Mouse (Mus musculus): Measurements from ENCODE around the gene Slc26a3.

DNA sequence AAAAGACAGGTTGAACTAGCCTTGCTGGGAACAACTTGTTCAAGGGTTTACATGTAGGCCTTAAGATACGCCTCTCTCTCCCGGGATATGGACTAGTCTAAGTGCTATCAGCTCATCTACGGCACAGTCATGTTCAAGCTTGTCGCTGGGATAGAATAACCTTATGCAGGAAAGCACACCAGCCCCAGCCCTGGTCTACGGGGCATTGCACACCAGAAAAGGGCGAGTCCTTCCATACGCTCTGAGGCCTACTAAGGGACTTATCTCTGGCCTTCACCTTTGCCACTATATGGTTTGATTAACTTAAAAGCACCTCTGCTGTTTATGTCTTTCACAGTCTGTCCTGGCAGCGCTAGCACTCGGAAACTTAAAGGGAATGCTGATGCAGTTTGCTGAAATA, 70.7 kb downstream of the Slc26a3 start:
- TF ChIP-seq POLR2A (IDR thresholded peaks at IDR 0.05; ENCODE audit: insufficient read length, low read depth) (no peak), MYOG (IDR thresholded peaks at IDR 0.05; ENCODE audit: control insufficient read depth in 1 of 3, insufficient read depth in 1 of 3, insufficient read length in 2 of 3, low read depth in 2 of 3) (no peak), MAX (IDR thresholded peaks at IDR 0.05; ENCODE audit: low read depth) (no peak), REST (IDR thresholded peaks at IDR 0.05; ENCODE audit: insufficient read depth, insufficient read length) (no peak), TCF12 (IDR thresholded peaks at IDR 0.05; ENCODE audit: insufficient read depth, poor library complexity, severe bottlenecking) (no peak)

All from myocyte (in vitro differentiated cells).